Mouse (Mus musculus): ENCODE results near the gene Slc1a5.

Slc1a5 gene

GRCm38 (mm10) chr7:16846775-16847174, 65.6 kb downstream of the Slc1a5 start:
- DNase-seq (ENCODE audit: low spot score in 2 of 2): no peak

- no peak for DNase-seq (ENCODE audit: low spot score in 2 of 2)
These were observed 66.4 kb downstream of the Slc1a5 start for GRCm38 (mm10) chr7:16847507-16847906.

Measured in spleen, postnatal 10 days (tissue).